Mouse (Mus musculus): Measurements from ENCODE around the gene Rora. TPM values are rescaled to one million over a fixed set of nuclear protein-coding genes. Genes with fewer than 3 reads are reported as not detected.

Gene Rora
- total and polyA plus RNA-seq, 2 experiments = 11.3 to 30.8 TPM

DNA sequence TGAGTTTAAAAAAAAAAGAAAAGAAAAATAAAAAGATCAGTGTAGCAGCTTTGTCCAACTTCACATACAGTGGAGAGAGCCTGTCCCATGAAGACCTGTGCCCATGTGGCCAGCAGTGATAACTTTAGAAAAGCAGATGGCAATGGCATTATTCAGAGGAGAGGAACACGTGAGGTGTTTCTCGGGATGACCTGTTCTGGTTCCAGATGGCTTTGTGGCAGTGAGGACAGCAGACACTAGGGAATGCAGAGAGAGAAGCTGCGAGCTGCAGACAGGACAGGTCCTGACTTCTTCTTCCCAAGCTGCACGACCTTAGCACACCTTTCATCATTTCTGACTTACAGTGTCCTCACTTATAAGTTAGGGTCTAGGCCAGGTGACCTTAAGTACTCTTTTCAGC lies 325.1 kb downstream of the Rora start:
- peaks cover 4% of the 10 kb centered on the region; the same call in 1 of the 2 replicates for H3K4me1 ChIP-seq (ENCODE audit: control insufficient read depth, insufficient read depth, low read length)
- no peak overlapping the region for H3K9ac ChIP-seq (ENCODE audit: low read depth, low read length)
- no peak overlapping the region for H3K4me3 ChIP-seq (ENCODE audit: insufficient read depth, low read depth, low read length)
- no peaks in the 10 kb centered on the region for H3K36me3 ChIP-seq (ENCODE audit: control insufficient read depth, insufficient read depth, low read length)
- 82% methylated on average over 4 of the region's 4 CpGs for WGBS
- no peaks in the 10 kb centered on the region for H3K27me3 ChIP-seq (ENCODE audit: control insufficient read depth, insufficient read depth, low read length)
- H3K79me2 ChIP-seq (ENCODE audit: control insufficient read depth, insufficient read depth, low read length) = no peaks in the 10 kb centered on the region
- TF ChIP-seq CTCF (IDR thresholded peaks at IDR 0.05; ENCODE audit: low read depth, low read length) (no peak), POLR2A (IDR thresholded peaks at IDR 0.05; ENCODE audit: extremely low read depth, insufficient read depth, low read length) (no peak)
- H3K27ac ChIP-seq (replicated peaks; ENCODE audit: insufficient read depth, low read depth, low read length) = no peak overlapping the region
- DNase-seq (ENCODE audit: extremely low read depth, low read depth, low spot score) = no peak

DNA sequence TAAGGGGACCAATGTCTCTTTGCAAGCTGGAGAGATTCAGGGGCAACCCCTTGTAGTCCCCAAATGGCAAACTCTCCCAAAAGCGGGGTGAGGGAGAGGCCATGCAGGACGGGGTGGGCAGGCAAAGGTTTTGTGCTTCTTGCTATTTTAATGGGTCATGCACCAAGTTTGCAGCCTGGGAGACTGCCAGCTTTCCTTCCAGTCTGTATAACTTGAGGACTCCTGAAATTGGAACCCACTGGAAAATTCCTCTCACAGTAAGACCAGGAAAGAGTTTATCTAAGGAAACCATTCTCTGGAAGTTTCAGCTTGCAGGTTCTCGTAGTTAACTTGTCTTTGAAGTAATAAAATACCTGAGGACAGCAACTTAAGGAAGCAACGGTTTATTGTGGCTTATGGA lies 326.5 kb downstream of the Rora start:
- no peaks in the 10 kb centered on the region for H3K27me3 ChIP-seq (ENCODE audit: control insufficient read depth, insufficient read depth, low read length)
- no peaks in the 10 kb centered on the region for H3K79me2 ChIP-seq (ENCODE audit: control insufficient read depth, insufficient read depth, low read length)
- no peaks in the 10 kb centered on the region; the same call in 1 of the 2 replicates for H3K4me1 ChIP-seq (ENCODE audit: control insufficient read depth, insufficient read depth, low read length)
- no peaks in the 10 kb centered on the region for H3K36me3 ChIP-seq (ENCODE audit: control insufficient read depth, insufficient read depth, low read length)
- WGBS = 87% methylated on average over 4 of the region's 4 CpGs
- no peak overlapping the region for H3K27ac ChIP-seq (replicated peaks; ENCODE audit: insufficient read depth, low read depth, low read length)
- no peak overlapping the region for H3K9ac ChIP-seq (ENCODE audit: low read depth, low read length)
- no peak for DNase-seq (ENCODE audit: extremely low read depth, low read depth, low spot score)
- TF ChIP-seq POLR2A (IDR thresholded peaks at IDR 0.05; ENCODE audit: extremely low read depth, insufficient read depth, low read length) = no peak
- no peak for TF ChIP-seq CTCF (IDR thresholded peaks at IDR 0.05; ENCODE audit: low read depth, low read length)
- H3K4me3 ChIP-seq (ENCODE audit: insufficient read depth, low read depth, low read length) = no peak overlapping the region

DNA sequence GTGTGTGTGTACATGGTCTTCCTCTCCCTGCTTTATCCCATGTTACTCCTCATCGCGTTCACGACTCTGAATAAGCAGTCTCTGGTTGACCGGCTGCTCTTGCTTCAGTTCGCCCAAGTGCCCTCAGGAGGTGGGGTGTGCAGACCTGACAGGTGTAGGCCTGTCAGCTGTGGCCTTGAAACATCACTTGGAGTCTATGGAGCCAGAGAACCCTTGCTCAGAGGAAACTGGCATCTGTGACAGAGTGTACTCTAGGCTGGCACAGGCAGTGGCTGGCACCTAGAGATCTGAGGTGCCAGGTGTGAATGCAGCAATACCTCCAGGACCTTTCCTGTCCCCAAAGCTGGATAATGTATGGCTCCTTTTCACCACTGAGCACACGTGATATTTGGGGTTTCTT lies 331.5 kb downstream of the Rora start:
- 91% methylated on average over 6 of the region's 6 CpGs for WGBS
- Histone ChIP-seq H3K79me2 (ENCODE audit: control insufficient read depth, insufficient read depth, low read length) (no peaks in the 10 kb centered on the region), H3K9ac (ENCODE audit: low read depth, low read length) (no peak overlapping the region), H3K4me3 (ENCODE audit: insufficient read depth, low read depth, low read length) (no peak overlapping the region), H3K4me1 (ENCODE audit: control insufficient read depth, insufficient read depth, low read length) (no peaks in the 10 kb centered on the region), H3K36me3 (ENCODE audit: control insufficient read depth, insufficient read depth, low read length) (no peaks in the 10 kb centered on the region), H3K27ac (replicated peaks; ENCODE audit: insufficient read depth, low read depth, low read length) (no peak overlapping the region), H3K27me3 (ENCODE audit: control insufficient read depth, insufficient read depth, low read length) (no peaks in the 10 kb centered on the region)
- TF ChIP-seq POLR2A (IDR thresholded peaks at IDR 0.05; ENCODE audit: extremely low read depth, insufficient read depth, low read length) = no peak
- TF ChIP-seq CTCF (IDR thresholded peaks at IDR 0.05; ENCODE audit: low read depth, low read length) = no peak
- no peak for DNase-seq (ENCODE audit: extremely low read depth, low read depth, low spot score)

DNA sequence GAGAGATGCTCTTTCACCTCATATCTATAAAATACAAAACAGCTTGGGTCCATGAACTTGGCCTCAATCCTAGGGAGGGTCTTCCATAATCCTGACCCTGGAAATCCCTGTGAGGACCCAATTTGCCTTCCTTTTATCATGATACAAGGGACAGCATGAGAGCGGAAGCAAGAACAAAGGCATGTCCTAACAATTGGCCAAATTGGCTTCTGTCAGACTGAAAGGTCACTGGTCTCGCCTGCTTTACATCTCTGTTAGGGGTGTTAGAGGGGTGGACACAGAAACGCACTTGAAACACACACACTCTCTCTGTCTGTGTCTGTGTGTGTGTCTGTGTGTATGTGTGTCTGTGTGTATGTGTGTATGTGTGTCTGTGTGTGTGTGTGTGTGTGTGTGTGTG lies 332.2 kb downstream of the Rora start:
- Histone ChIP-seq H3K4me1 (ENCODE audit: control insufficient read depth, insufficient read depth, low read length) (no peaks in the 10 kb centered on the region), H3K9ac (ENCODE audit: low read depth, low read length) (no peak overlapping the region), H3K36me3 (ENCODE audit: control insufficient read depth, insufficient read depth, low read length) (no peaks in the 10 kb centered on the region), H3K79me2 (ENCODE audit: control insufficient read depth, insufficient read depth, low read length) (no peaks in the 10 kb centered on the region), H3K27ac (replicated peaks; ENCODE audit: insufficient read depth, low read depth, low read length) (no peak overlapping the region), H3K4me3 (ENCODE audit: insufficient read depth, low read depth, low read length) (no peak overlapping the region), H3K27me3 (ENCODE audit: control insufficient read depth, insufficient read depth, low read length) (no peaks in the 10 kb centered on the region)
- 94% methylated on average over 3 of the region's 3 CpGs for WGBS
- TF ChIP-seq POLR2A (IDR thresholded peaks at IDR 0.05; ENCODE audit: extremely low read depth, insufficient read depth, low read length) (no peak), CTCF (IDR thresholded peaks at IDR 0.05; ENCODE audit: low read depth, low read length) (no peak)
- no peak for DNase-seq (ENCODE audit: extremely low read depth, low read depth, low spot score)

DNA sequence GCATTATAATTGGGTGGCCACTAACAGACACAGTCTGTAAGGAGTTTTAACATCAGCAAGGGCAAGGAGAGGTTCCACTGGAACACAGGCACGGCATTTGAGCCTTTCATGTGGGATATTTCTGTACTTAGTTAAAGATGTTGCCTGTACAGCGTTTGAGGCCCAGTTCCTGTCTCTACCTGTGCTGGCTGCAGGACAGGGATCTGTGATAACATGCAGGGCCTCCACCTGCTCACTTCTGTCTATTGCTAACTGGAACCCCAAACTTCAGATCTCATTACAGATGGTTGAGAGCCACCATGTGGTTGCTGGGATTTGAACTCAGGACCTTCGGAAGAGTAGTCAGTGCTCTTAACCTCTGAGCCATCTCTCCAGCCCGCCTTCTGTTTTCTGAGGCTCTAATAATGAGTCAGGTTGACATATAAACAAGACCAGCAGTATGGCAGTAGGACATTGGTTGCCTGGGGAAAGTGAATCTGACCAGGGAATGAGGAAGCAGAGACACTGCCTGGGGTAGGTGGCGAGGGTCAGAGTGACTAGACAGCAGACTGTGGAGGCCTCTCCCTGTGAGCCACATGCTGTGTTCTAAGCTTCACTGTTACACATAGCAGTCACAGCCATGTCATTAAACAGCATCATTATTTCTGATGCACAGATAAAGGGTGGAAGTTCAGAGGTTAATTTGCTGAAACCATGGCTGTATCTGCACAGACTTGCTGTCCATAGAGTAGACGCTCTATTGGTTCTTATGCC lies 333.9 kb downstream of the Rora start:
- no peak for DNase-seq (ENCODE audit: extremely low read depth, low read depth, low spot score)
- H3K9ac ChIP-seq (ENCODE audit: low read depth, low read length) = no peak overlapping the region
- no peaks in the 10 kb centered on the region for H3K27me3 ChIP-seq (ENCODE audit: control insufficient read depth, insufficient read depth, low read length)
- 95% methylated on average over 6 of the region's 6 CpGs for WGBS
- no peak for TF ChIP-seq CTCF (IDR thresholded peaks at IDR 0.05; ENCODE audit: low read depth, low read length)
- TF ChIP-seq POLR2A (IDR thresholded peaks at IDR 0.05; ENCODE audit: extremely low read depth, insufficient read depth, low read length) = no peak
- no peak overlapping the region for H3K27ac ChIP-seq (replicated peaks; ENCODE audit: insufficient read depth, low read depth, low read length)
- H3K36me3 ChIP-seq (ENCODE audit: control insufficient read depth, insufficient read depth, low read length) = no peaks in the 10 kb centered on the region
- no peak overlapping the region for H3K4me3 ChIP-seq (ENCODE audit: insufficient read depth, low read depth, low read length)
- H3K4me1 ChIP-seq (ENCODE audit: control insufficient read depth, insufficient read depth, low read length) = no peaks in the 10 kb centered on the region
- H3K79me2 ChIP-seq (ENCODE audit: control insufficient read depth, insufficient read depth, low read length) = no peaks in the 10 kb centered on the region

DNA sequence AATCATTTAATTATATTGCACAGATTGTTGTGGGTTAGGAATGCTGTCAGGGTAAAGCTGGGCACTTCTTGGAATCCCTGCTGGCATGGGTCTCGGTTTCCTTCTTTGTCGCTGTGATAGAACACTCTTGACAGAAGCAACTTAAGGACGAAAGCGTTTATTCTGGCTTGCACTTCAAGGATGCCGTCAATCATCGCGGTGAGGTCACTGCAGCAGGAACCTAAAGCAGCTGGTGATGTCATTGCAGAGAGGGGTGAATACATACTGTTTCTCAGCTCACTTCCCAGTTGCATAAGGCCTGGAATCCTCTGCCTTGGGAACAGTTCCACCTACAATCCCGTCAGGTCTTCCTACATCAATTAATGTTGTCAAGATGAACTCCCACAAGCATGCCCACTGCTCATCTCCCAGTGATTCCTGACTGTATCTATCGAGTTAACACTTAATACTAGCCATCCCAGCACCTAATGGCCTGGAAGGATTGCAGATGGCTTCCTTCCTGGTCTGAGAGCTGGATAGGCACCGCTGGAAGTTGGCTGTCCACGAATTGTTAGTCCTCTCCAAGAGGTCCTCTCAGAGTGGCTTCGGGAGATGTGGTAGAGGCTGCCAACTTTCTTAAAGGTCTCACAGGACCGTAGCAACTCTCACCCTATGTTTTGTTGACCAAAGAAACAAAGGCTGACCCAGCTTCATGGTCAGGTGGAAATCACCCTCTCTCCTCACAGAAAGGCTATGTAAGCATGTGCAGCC lies 334.8 kb downstream of the Rora start:
- no peak for TF ChIP-seq POLR2A (IDR thresholded peaks at IDR 0.05; ENCODE audit: extremely low read depth, insufficient read depth, low read length)
- TF ChIP-seq CTCF (IDR thresholded peaks at IDR 0.05; ENCODE audit: low read depth, low read length) = no peak
- 90% methylated on average over 13 of the region's 13 CpGs for WGBS

More for the DNA sequence above, 334.8 kb downstream of the Rora start:
- no peaks in the 10 kb centered on the region for H3K27me3 ChIP-seq (ENCODE audit: control insufficient read depth, insufficient read depth, low read length)
- DNase-seq (ENCODE audit: extremely low read depth, low read depth, low spot score) = no peak
- H3K4me3 ChIP-seq (ENCODE audit: insufficient read depth, low read depth, low read length) = no peak overlapping the region
- no peaks in the 10 kb centered on the region for H3K36me3 ChIP-seq (ENCODE audit: control insufficient read depth, insufficient read depth, low read length)
- H3K4me1 ChIP-seq (ENCODE audit: control insufficient read depth, insufficient read depth, low read length) = no peaks in the 10 kb centered on the region
- no peaks in the 10 kb centered on the region for H3K79me2 ChIP-seq (ENCODE audit: control insufficient read depth, insufficient read depth, low read length)
- H3K27ac ChIP-seq (replicated peaks; ENCODE audit: insufficient read depth, low read depth, low read length) = no peak overlapping the region
- H3K9ac ChIP-seq (ENCODE audit: low read depth, low read length) = no peak overlapping the region
